Mouse (Mus musculus) heart, embryonic 10.5 days (tissue): ENCODE data around the gene Ppif. TPM values are rescaled to one million over a fixed set of nuclear protein-coding genes. Genes with fewer than 3 reads are reported as not detected.
A peak's percentile ranks its signal among the peaks of the same experiment; 100 is the strongest.

Experiments
- DNase-seq: peaks from one replicate; pipeline ENCODE4 v3.0.0-alpha.2; 2017; ENCODE audit warnings: low spot score
- H3K27ac ChIP-seq: fragments of 300-500 bp; sonication (generic); 2 replicates; pipeline ENCODE4 v1.5.1; 2016; ENCODE audit warnings: mild to moderate bottlenecking
- H3K27me3 ChIP-seq: fragments of 300-500 bp; sonication (generic); 2 replicates; pipeline ENCODE4 v1.6.1; 2016; ENCODE audit warnings: mild to moderate bottlenecking; ENCODE audit not compliant: poor library complexity, insufficient read depth, severe bottlenecking
- H3K36me3 ChIP-seq: fragments of 300-500 bp; sonication (generic); 2 replicates; pipeline ENCODE4 v1.6.1; 2016; ENCODE audit warnings: mild to moderate bottlenecking, moderate library complexity
- H3K4me1 ChIP-seq: fragments of 300-500 bp; sonication (generic); 2 replicates; pipeline ENCODE4 v1.6.1; 2016; ENCODE audit warnings: mild to moderate bottlenecking
- H3K4me3 ChIP-seq: fragments of 300-500 bp; sonication (generic); 2 replicates; pipeline ENCODE4 v1.5.1; 2016; ENCODE audit warnings: mild to moderate bottlenecking, moderate library complexity
- H3K9me3 ChIP-seq: fragments of 300-500 bp; sonication (generic); 2 replicates; pipeline ENCODE4 v1.6.1; 2016; ENCODE audit warnings: mild to moderate bottlenecking, moderate library complexity
- WGBS: fragments of 180-500 bp; shearing (Covaris S2); methylation state at CpG from one replicate; pipeline ENCODE4 v1.1.7; 2016; 5-methylcytosine and 5-hydroxymethylcytosine counted together
- polyA plus RNA-seq: library from polyadenylated mRNA; unstranded; fragments of >200 nt; fragmentation: Nextera tagmentation; extraction: Ambion mirVana; gene quantifications from 2 replicates; pipeline ENCODE4 v1.2.1, GENCODE M21; 2016

The Ppif gene
- polyA plus RNA-seq, 1 experiment from 2014 or later: 65.7 TPM

DNA sequence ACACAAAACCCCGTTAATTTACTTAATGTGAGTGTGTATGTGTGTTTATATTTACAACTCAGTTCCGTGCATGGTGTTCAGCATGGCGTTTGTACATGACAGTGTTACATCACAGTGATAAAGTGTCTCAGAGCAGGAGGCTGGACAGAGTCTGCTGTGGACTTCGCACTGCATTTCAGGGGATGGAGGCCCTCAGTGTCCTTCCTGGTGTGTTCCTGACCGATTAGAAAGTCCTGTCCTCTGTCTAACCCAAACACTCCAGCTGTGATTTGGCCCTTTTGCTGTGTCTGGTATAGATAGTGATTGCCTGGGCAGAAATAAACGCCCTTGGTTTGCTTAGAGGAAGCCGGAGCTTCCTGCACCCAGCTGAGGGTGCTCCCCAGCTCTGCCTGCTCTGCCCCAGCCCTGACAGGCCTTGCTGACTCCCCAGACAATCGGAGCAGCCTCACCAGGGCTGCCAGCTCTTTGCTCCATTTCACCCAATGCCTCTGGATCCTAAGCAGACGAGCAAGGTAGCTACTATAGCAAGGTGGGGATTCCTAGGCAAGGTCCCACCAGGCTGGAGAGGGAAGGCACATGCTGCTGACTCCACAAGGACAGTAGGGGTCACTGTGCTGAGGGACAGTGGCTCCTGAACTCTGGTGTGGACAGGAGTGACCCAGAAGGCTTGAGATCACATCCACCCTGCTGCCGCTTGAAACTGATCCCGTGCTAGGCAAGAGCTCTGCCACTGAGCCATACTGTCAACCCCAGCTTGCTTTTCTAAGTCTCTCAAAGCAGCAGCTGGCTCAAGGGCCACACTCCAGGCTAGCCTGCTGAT lies 51.6 kb downstream of the Ppif start:
- Histone ChIP-seq H3K4me1 (peaks cover 76% of the 10 kb centered on the region), H3K9me3 (no peaks in the 10 kb centered on the region), H3K27me3 (no peaks in the 10 kb centered on the region), H3K36me3 (peaks cover 26% of the 10 kb centered on the region; the same call in 1 of the 2 replicates), H3K4me3 (no peak overlapping the region), H3K27ac (peak overlapping the region; percentile 30)
- no peak for DNase-seq
- WGBS: 37% methylated on average over 11 of the region's 11 CpGs

DNA sequence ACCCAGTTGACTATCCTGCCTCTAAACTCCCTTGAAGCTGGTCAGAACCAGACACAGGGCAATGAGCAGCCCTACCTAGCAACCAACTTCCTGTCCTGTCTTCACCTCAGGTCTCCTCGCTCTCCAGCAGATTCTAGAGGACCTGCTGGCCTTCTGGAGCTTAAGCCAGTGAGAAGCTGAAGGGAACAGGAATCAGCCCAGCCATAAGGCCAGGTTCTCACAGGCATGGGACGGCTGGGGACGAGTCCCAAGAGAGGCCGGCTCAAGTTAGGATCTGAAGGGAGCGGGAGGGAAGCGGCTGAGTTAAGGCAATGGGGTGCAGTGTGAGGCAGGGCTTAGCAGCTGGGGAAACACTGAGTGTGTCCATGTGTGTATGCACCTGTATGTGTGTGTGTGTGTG lies 52.4 kb downstream of the Ppif start:
- WGBS: 82% methylated on average over 6 of the region's 6 CpGs
- H3K36me3 ChIP-seq: peaks cover 28% of the 10 kb centered on the region; the same call in 1 of the 2 replicates
- DNase-seq: no peak
- no peaks in the 10 kb centered on the region for H3K9me3 ChIP-seq
- H3K27ac ChIP-seq: peak overlapping the region; percentile 30; the same call in 1 of the 2 replicates
- peaks cover 77% of the 10 kb centered on the region for H3K4me1 ChIP-seq
- H3K4me3 ChIP-seq: no peak overlapping the region
- H3K27me3 ChIP-seq: no peaks in the 10 kb centered on the region

- peaks cover 33% of the 10 kb centered on the region for H3K36me3 ChIP-seq
- no peak for DNase-seq
- peaks cover 75% of the 10 kb centered on the region for H3K4me1 ChIP-seq
- 67% methylated on average over 21 of the region's 21 CpGs for WGBS
- no peaks in the 10 kb centered on the region for H3K27me3 ChIP-seq
- H3K27ac ChIP-seq: peak overlapping the region; percentile 63; the same call in 1 of the 2 replicates
- no peak overlapping the region for H3K4me3 ChIP-seq
- H3K9me3 ChIP-seq: no peaks in the 10 kb centered on the region
Measured at GRCm38 (mm10) chr14:25746971-25747945, 53.3 kb downstream of the Ppif start.

DNA sequence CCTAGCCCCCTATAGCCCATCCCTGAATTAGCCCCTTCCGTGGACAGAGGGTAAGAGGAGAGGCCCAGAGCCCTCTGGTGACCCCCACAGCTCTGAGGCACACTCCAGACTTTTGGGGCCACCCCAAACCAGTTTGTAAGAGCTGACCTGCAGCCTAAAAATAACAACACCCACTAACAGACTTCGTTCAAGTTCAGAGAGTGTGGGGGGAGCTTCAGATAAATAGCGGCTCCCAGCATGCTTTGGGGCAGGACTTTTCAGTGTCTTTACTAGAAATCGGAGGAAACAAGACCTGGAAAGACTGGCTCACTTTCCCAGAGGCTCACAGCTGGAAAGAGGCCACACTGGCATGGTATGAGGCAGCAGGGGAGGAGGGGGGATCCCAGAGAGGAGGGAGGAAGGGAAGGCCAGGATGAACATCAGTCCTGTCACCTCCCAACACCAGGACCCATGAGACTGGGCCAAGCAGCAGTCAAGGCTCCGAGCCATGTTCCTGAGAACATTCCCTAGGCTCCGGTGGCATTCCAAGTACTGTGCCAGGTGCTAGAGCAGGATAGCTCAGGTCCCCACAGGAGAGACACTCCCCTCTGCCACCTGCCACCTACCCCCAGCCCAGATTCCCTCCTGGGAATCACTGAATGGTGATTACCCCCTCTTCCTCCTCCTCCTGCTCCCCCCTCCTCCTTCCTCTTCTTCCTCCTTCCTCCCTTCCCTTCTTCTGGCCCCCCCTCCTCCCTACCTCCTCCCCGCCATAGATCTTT lies 54.2 kb downstream of the Ppif start:
- no peak for DNase-seq
- peak overlapping the region; percentile 63 for H3K27ac ChIP-seq
- H3K4me1 ChIP-seq: peaks cover 74% of the 10 kb centered on the region
- H3K27me3 ChIP-seq: no peaks in the 10 kb centered on the region
- H3K36me3 ChIP-seq: peaks cover 36% of the 10 kb centered on the region
- H3K9me3 ChIP-seq: no peaks in the 10 kb centered on the region
- WGBS: 58% methylated on average over 7 of the region's 7 CpGs
- no peak overlapping the region for H3K4me3 ChIP-seq

- Histone ChIP-seq H3K9me3 (no peaks in the 10 kb centered on the region), H3K27me3 (no peaks in the 10 kb centered on the region), H3K4me3 (no peak overlapping the region), H3K36me3 (peaks cover 29% of the 10 kb centered on the region), H3K27ac (peak overlapping the region; percentile 63), H3K4me1 (peaks cover 74% of the 10 kb centered on the region)
- WGBS: 25% methylated on average over 13 of the region's 13 CpGs
- no peak for DNase-seq
Measured at GRCm38 (mm10) chr14:25749143-25749909, 55.4 kb downstream of the Ppif start.

Other genes with a start within 250 kb of the Ppif start
- gene Zmiz1, start 235.0 kb upstream of the Ppif start, polyA plus RNA-seq: 38.1 and 45.8 TPM in 2 replicates
- 15.2 and 16.9 TPM in 2 replicates for gene Zcchc24, start 74.9 kb downstream of the Ppif start, polyA plus RNA-seq
- gene Anxa11, start 148.0 kb downstream of the Ppif start, polyA plus RNA-seq: 10.9 and 17.7 TPM in 2 replicates
- gene Plac9a, start 208.9 kb downstream of the Ppif start, polyA plus RNA-seq: 0.21 TPM in 1 of 2 replicates, not detected in the other
- gene Tmem254a, start 233.5 kb downstream of the Ppif start, polyA plus RNA-seq: 1.6 and 2.2 TPM in 2 replicates
- not detected in 2 replicates for gene Cphx1, start 244.2 kb downstream of the Ppif start, polyA plus RNA-seq